23 mouse cellular contexts compared by ENCODE assay signal in genomic region chr14:119347236-119347635, GRCm38 (mm10).
DNase-seq lines count a peak whose midpoint lies in the region; ATAC-seq lines count a peak whose summit lies in the region.
"Had no signal": no experiment of that assay in that cellular context is flagged by ENCODE, and none has a peak within 500 bp of the region (broad histone marks: within the 10 kb centered on the region; RNA-seq: fewer than 3 reads in every experiment).

No protein-coding gene starts in this region.

- no peaks in the 10 kb centered on the region; the same call in 1 of the 2 replicates for H3K27me3 ChIP-seq in limb, embryonic 12.5 days
- H3K27me3 ChIP-seq in limb, embryonic 10.5 days (ENCODE audit: low read depth, poor library complexity, severe bottlenecking) = no peaks in the 10 kb centered on the region
- no peaks in the 10 kb centered on the region for H3K27me3 ChIP-seq in kidney, embryonic 15.5 days
- H3K27me3 ChIP-seq: forebrain, embryonic 13.5 days; heart, embryonic 12.5 days; liver, embryonic 13.5 days had no signal

- DNase-seq in limb, embryonic 10.5 days (ENCODE audit: low spot score) = no peak
- peak; percentile 49 to 51 for DNase-seq in right cerebral cortex, postnatal 10 days (ENCODE audit: low spot score in 2 of 2)
- no peak for DNase-seq in right cerebral cortex, postnatal 25 days
- peak; percentile 19 to 59 for DNase-seq in left cerebral cortex, postnatal 25 days (ENCODE audit: low spot score in 2 of 2)
- DNase-seq in telencephalon, adult 2 months (ENCODE audit: low read depth, low spot score) = peak; percentile 32
- no peak for DNase-seq in spleen, postnatal 10 days (ENCODE audit: low spot score in 2 of 2)
- DNase-seq: adrenal gland, postnatal 10 days; cerebellum, adult 8-10 months; gastrocnemius, postnatal 14 days; heart, adult 11 months; heart, postnatal 10 days; kidney, adult 11 months; kidney, postnatal 4 days; liver, embryonic 13.5 days; lung, embryonic 14.5 days; lung, postnatal 36 days; retina, postnatal 1 day; thymus, postnatal 25 days had no signal

- no peaks in the 10 kb centered on the region for H3K36me3 ChIP-seq in limb, embryonic 12.5 days
- no peaks in the 10 kb centered on the region for H3K36me3 ChIP-seq in limb, embryonic 10.5 days
- H3K36me3 ChIP-seq in kidney, embryonic 15.5 days = no peaks in the 10 kb centered on the region
- H3K36me3 ChIP-seq: heart, embryonic 12.5 days; liver, embryonic 13.5 days had no signal

- intact Hi-C loops in left cerebral cortex, postnatal 25 days (cut with DNase I) = no loop called here

- peak overlapping the region; percentile 28 for H3K4me2 ChIP-seq in limb, embryonic 12.5 days
- H3K4me2 ChIP-seq in kidney, embryonic 15.5 days = no peak overlapping the region
- H3K4me2 ChIP-seq: forebrain, embryonic 13.5 days; heart, embryonic 12.5 days; liver, embryonic 13.5 days; lung, embryonic 14.5 days had no signal

- WGBS in limb, embryonic 12.5 days = 61% methylated on average over 11 of the region's 11 CpGs
- 88% methylated on average over 11 of the region's 11 CpGs for WGBS in limb, embryonic 10.5 days
- WGBS in kidney, embryonic 15.5 days = 78% methylated on average over 11 of the region's 11 CpGs

- no peaks in the 10 kb centered on the region for H3K9me3 ChIP-seq in limb, embryonic 12.5 days
- H3K9me3 ChIP-seq in limb, embryonic 10.5 days (replicated peaks) = no peaks in the 10 kb centered on the region
- no peaks in the 10 kb centered on the region for H3K9me3 ChIP-seq in kidney, embryonic 15.5 days (replicated peaks)
- H3K9me3 ChIP-seq: forebrain, embryonic 13.5 days; heart, embryonic 12.5 days had no signal

- no peaks in the 10 kb centered on the region for H3K4me1 ChIP-seq in limb, embryonic 12.5 days (replicated peaks)
- no peaks in the 10 kb centered on the region for H3K4me1 ChIP-seq in limb, embryonic 10.5 days
- H3K4me1 ChIP-seq in kidney, embryonic 15.5 days = no peaks in the 10 kb centered on the region
- H3K4me1 ChIP-seq: forebrain, embryonic 13.5 days; heart, embryonic 12.5 days; liver, embryonic 13.5 days had no signal

- no peak overlapping the region for H3K9ac ChIP-seq in limb, embryonic 12.5 days (replicated peaks)
- H3K9ac ChIP-seq in kidney, embryonic 15.5 days = no peak overlapping the region
- H3K9ac ChIP-seq: forebrain, embryonic 13.5 days; heart, embryonic 12.5 days; liver, embryonic 13.5 days; lung, embryonic 14.5 days had no signal

- no peak overlapping the region for H3K27ac ChIP-seq in limb, embryonic 12.5 days
- no peak overlapping the region for H3K27ac ChIP-seq in limb, embryonic 10.5 days
- H3K27ac ChIP-seq in kidney, embryonic 15.5 days = no peak overlapping the region
- H3K27ac ChIP-seq: forebrain, embryonic 13.5 days; liver, embryonic 13.5 days had no signal

- H3K4me3 ChIP-seq in limb, embryonic 12.5 days (replicated peaks) = no peak overlapping the region
- no peak overlapping the region for H3K4me3 ChIP-seq in limb, embryonic 10.5 days
- no peak overlapping the region for H3K4me3 ChIP-seq in kidney, embryonic 15.5 days (replicated peaks)
- H3K4me3 ChIP-seq: forebrain, embryonic 13.5 days; heart, embryonic 12.5 days; liver, embryonic 13.5 days had no signal

- no peak; the same call in 1 of the 2 replicates for ATAC-seq in limb, embryonic 12.5 days (ENCODE audit: insufficient number of reproducible peaks, insufficient read depth, low FRiP score, low TSS enrichment, low read depth)
- ATAC-seq in kidney, embryonic 15.5 days (replicated peaks; ENCODE audit: low FRiP score) = no peak
- ATAC-seq: activated CD4-positive, CD25-positive, alpha-beta regulatory T cell, adult 4 months; forebrain, embryonic 13.5 days had no signal

Comparison
In these comparisons a context has a peak if more than half of its experiments do, and no peak if none do; other contexts are left out.
1. DNase-seq: peak in right cerebral cortex, postnatal 10 days (2 of 2), left cerebral cortex, postnatal 25 days (2 of 2) and telencephalon, adult 2 months (single experiment); none in limb, embryonic 10.5 days (single experiment), right cerebral cortex, postnatal 25 days (single experiment) and spleen, postnatal 10 days (0 of 2).